Mouse (Mus musculus) left cerebral cortex, adult 18-20 months (tissue): ENCODE measurements around the gene Nrxn2. TPM values are rescaled to one million over a fixed set of nuclear protein-coding genes. Genes with fewer than 3 reads are reported as not detected.

Experiments
- DNase-seq, 2 experiments: peaks; one replicate each; pipeline ENCODE4 v3.0.0; 2021 to 2022; ENCODE audit warnings: low spot score in 2 of 2, mixed read lengths in 1 of 2
- total RNA-seq, 2 experiments: library from RNA; stranded (reverse); gene quantifications; 2 replicates each; pipeline ENCODE4 v1.2.3; 2021

Nrxn2 gene
- total RNA-seq, 2 experiments from 2014 or later = 549 to 568 TPM

- no peak for DNase-seq
Observed at GRCm38 (mm10) chr19:6389803-6390202, 28.7 kb upstream of the Nrxn2 start.

- DNase-seq = no peak
Observed at GRCm38 (mm10) chr19:6390251-6390650, 28.3 kb upstream of the Nrxn2 start.

- no peak for DNase-seq
Observed at GRCm38 (mm10) chr19:6392743-6393393, 25.7 kb upstream of the Nrxn2 start.

- DNase-seq = no peak
Observed at GRCm38 (mm10) chr19:6393637-6394036, 24.9 kb upstream of the Nrxn2 start.

GRCm38 (mm10) chr19:6396237-6396636 is 22.3 kb upstream of the Nrxn2 start:
- DNase-seq = no peak

GRCm38 (mm10) chr19:6397582-6398249 is 20.8 kb upstream of the Nrxn2 start:
- DNase-seq = no peak

GRCm38 (mm10) chr19:6398447-6399284 is 19.9 kb upstream of the Nrxn2 start:
- no peak for DNase-seq

- no peak for DNase-seq
Observed at GRCm38 (mm10) chr19:6399285-6400095, 19.0 kb upstream of the Nrxn2 start, which contains the start of gene Rasgrp2. Rasgrp2 (plus strand) TSS chr19:6399340.

- DNase-seq = no peak
Observed at GRCm38 (mm10) chr19:6400096-6401086, 18.1 kb upstream of the Nrxn2 start.

GRCm38 (mm10) chr19:6401131-6401815 is 17.3 kb upstream of the Nrxn2 start:
- DNase-seq = peak; percentile 42 to 60

- no peak for DNase-seq
Observed at GRCm38 (mm10) chr19:6401951-6402350, 16.6 kb upstream of the Nrxn2 start.

GRCm38 (mm10) chr19:6403869-6404268 is 14.7 kb upstream of the Nrxn2 start:
- no peak for DNase-seq

- DNase-seq = no peak
Observed at GRCm38 (mm10) chr19:6405433-6405832, 13.1 kb upstream of the Nrxn2 start.

- no peak for DNase-seq
Observed at GRCm38 (mm10) chr19:6407109-6407508, 11.4 kb upstream of the Nrxn2 start.

- DNase-seq = no peak
Observed at GRCm38 (mm10) chr19:6407816-6408510, 10.6 kb upstream of the Nrxn2 start.

GRCm38 (mm10) chr19:6408749-6409148 is 9.8 kb upstream of the Nrxn2 start:
- DNase-seq = no peak

- DNase-seq = no peak
Observed at GRCm38 (mm10) chr19:6409176-6409575, 9.4 kb upstream of the Nrxn2 start.

- no peak for DNase-seq
Observed at GRCm38 (mm10) chr19:6409936-6410335, 8.6 kb upstream of the Nrxn2 start.

- DNase-seq = no peak
Observed at GRCm38 (mm10) chr19:6412798-6413197, 5.7 kb upstream of the Nrxn2 start.
